Mouse (Mus musculus): ENCODE measurements around the gene Dhx32. TPM values are rescaled to one million over a fixed set of nuclear protein-coding genes. Genes with fewer than 3 reads are reported as not detected.

The Dhx32 gene
- total and polyA plus RNA-seq, 2 experiments from 2014 or later: 45.6 to 49.8 TPM

DNA sequence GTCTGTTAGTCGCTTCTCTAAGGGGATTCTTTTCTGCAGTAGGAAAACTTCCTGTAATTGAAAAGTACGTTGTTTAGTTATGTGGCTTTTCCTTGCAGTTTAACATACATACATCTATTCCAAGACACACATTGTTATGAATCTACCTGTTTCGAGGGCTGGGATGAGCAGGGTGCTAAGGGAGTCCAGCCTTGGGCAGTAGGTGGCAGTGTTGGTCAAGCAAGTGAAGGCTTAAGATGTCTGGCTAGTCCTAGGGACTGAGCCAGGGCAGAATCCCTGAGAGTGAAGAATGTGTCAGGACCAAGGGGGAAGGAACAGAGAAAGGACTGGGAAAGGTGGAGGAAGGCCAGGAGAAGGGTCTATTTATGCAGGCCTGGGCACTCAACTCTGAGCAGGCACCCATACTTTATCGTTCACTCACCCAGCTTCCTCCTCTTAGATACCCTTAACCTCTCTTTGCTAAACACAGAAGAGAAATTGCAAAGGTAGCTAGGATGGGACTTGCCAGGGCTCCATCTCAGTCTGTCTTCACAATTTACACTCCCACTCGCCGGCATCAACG, 23.2 kb upstream of the Dhx32 start:
- Histone ChIP-seq H3K4me1 (ENCODE audit: insufficient read depth, low read length) (no peaks in the 10 kb centered on the region), H3K9me3 (ENCODE audit: low read length) (no peaks in the 10 kb centered on the region), H3K36me3 (ENCODE audit: insufficient read depth, low read length) (no peaks in the 10 kb centered on the region), H3K4me3 (ENCODE audit: low read length) (no peak overlapping the region), H3K4me2 (ENCODE audit: low read depth, low read length) (no peak overlapping the region), H3K27ac (no peak overlapping the region), H3K9ac (replicated peaks; ENCODE audit: low read length) (no peak overlapping the region), H3K27me3 (ENCODE audit: insufficient read depth, low read length) (no peaks in the 10 kb centered on the region)
- DNase-seq (ENCODE audit: low spot score) (peak; percentile 88), ATAC-seq (peak; percentile 79; the same call in 1 of the 2 replicates)
- WGBS: 54% methylated on average over 7 of the region's 7 CpGs
- TF ChIP-seq CTCF (IDR thresholded peaks at IDR 0.05; ENCODE audit: low read depth): peak; percentile 92

DNA sequence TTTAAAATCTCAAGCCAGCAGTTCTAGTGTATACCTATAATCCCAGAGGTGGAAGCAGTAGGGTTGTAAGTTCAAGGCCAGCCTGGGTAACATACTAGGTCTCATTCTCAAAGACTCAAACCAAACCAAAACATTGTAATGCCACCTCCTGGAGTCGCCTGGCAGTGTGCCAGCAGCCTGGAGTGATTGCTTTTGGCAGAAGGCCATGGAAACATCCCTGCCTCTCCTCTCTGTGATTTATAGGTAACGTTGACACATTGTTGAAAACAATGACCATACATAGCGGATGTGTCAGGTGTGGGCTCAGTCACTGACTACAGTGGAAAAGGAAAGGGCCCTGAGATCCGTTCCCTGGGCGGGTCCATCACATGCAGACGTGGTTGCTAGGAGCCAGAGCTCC, 19.3 kb upstream of the Dhx32 start:
- H3K4me3 ChIP-seq (ENCODE audit: low read length): no peak overlapping the region
- H3K4me2 ChIP-seq (ENCODE audit: low read depth, low read length): no peak overlapping the region
- no peak overlapping the region for H3K9ac ChIP-seq (replicated peaks; ENCODE audit: low read length)
- H3K27ac ChIP-seq: no peak overlapping the region
- H3K4me1 ChIP-seq (ENCODE audit: insufficient read depth, low read length): no peaks in the 10 kb centered on the region
- H3K27me3 ChIP-seq (ENCODE audit: insufficient read depth, low read length): no peaks in the 10 kb centered on the region
- TF ChIP-seq CTCF (IDR thresholded peaks at IDR 0.05; ENCODE audit: low read depth): no peak
- peak; percentile 23 for DNase-seq (ENCODE audit: low spot score)
- no peaks in the 10 kb centered on the region for H3K9me3 ChIP-seq (ENCODE audit: low read length)
- no peaks in the 10 kb centered on the region for H3K36me3 ChIP-seq (ENCODE audit: insufficient read depth, low read length)
- WGBS: 47% methylated on average over 6 of the region's 6 CpGs
- no peak for ATAC-seq

GRCm38 (mm10) chr7:133799928-133800327, 17.4 kb upstream of the Dhx32 start:
- WGBS: 82% methylated on average over 5 of the region's 5 CpGs

DNA sequence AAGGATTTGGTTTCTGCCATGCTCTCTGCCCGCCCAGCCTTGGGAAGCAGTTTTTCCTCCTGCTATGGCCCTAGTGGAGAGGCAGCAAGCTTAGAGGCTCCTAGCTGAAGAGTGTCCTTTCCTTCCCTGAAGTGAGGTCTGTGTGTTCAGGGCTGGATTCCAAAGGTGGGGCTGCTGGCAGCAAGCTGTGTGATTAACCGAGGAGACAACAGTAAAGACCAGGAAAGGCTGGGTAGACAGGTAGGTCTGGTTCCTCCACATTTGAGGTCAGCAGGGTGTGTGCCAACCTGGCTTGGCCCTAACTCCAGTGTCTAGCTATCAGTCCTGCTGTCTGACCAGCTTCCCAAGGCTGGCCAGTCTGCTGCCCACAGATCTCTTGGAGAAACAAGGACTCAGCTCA, 12.2 kb upstream of the Dhx32 start:
- H3K36me3 ChIP-seq (ENCODE audit: insufficient read depth, low read length): no peaks in the 10 kb centered on the region
- no peak overlapping the region for H3K27ac ChIP-seq
- no peaks in the 10 kb centered on the region for H3K27me3 ChIP-seq (ENCODE audit: insufficient read depth, low read length)
- no peak for DNase-seq (ENCODE audit: low spot score)
- H3K9ac ChIP-seq (replicated peaks; ENCODE audit: low read length): no peak overlapping the region
- no peak for ATAC-seq
- H3K9me3 ChIP-seq (ENCODE audit: low read length): no peaks in the 10 kb centered on the region
- WGBS: 87% methylated on average over 2 of the region's 2 CpGs
- no peaks in the 10 kb centered on the region for H3K4me1 ChIP-seq (ENCODE audit: insufficient read depth, low read length)
- H3K4me2 ChIP-seq (ENCODE audit: low read depth, low read length): no peak overlapping the region
- TF ChIP-seq CTCF (IDR thresholded peaks at IDR 0.05; ENCODE audit: low read depth): no peak
- no peak overlapping the region for H3K4me3 ChIP-seq (ENCODE audit: low read length)

More at GRCm38 (mm10) chr7:133799928-133800327, 17.4 kb upstream of the Dhx32 start:
- Histone ChIP-seq H3K9ac (replicated peaks; ENCODE audit: low read length) (no peak overlapping the region), H3K27me3 (ENCODE audit: insufficient read depth, low read length) (no peaks in the 10 kb centered on the region), H3K9me3 (ENCODE audit: low read length) (no peaks in the 10 kb centered on the region), H3K4me2 (ENCODE audit: low read depth, low read length) (no peak overlapping the region), H3K4me3 (ENCODE audit: low read length) (no peak overlapping the region), H3K27ac (no peak overlapping the region), H3K36me3 (ENCODE audit: insufficient read depth, low read length) (no peaks in the 10 kb centered on the region), H3K4me1 (ENCODE audit: insufficient read depth, low read length) (no peaks in the 10 kb centered on the region)
- DNase-seq (ENCODE audit: low spot score) (no peak), ATAC-seq (no peak)
- no peak for TF ChIP-seq CTCF (IDR thresholded peaks at IDR 0.05; ENCODE audit: low read depth)

DNA sequence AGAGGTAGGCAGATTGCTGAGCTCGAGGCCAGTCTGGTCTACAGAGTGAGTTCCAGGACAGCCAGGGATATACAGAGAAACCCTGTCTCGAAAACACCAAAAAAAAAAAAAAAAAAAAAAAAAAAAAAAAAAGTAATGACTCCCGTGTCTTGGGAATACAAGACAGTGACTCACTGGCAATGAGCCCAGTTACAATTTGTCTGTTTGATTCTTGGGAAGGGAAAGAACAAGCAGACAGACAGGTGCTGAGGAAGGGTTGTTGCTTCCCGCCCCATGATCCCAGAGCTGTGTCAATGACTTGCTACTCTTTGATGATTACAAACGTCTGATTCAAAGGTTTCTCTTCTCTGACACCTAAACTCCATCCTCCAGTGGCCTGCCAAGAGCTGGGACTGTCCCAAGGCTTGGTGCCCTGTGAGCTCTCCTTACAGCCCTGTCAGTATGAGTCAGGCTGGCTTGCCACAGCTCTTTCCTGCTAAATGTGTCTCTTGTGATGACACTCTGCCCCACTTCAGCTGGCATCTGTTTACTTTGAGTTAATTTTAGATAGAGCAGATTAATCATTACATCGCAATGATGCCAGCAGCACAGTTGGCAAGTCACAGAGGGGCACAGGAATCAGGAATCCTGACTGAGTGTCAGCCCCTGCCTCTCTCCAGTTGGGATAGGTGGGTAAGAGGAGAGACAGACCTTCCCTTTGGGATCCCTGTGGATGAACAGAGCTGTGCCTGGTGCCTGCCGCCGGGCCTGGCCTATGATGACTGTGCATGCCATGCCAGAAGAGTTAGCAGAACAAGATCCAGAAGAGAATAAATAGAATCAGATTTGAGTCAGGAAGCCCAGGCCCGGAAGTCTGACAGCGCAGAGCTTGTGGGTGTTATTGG, 11.0 kb upstream of the Dhx32 start:
- H3K36me3 ChIP-seq (ENCODE audit: insufficient read depth, low read length): no peaks in the 10 kb centered on the region
- DNase-seq (ENCODE audit: low spot score): peak; percentile 65
- WGBS: 46% methylated on average over 10 of the region's 10 CpGs
- ATAC-seq: no peak
- no peaks in the 10 kb centered on the region for H3K4me1 ChIP-seq (ENCODE audit: insufficient read depth, low read length)
- H3K27ac ChIP-seq: no peak overlapping the region
- no peaks in the 10 kb centered on the region for H3K9me3 ChIP-seq (ENCODE audit: low read length)
- no peak overlapping the region for H3K4me3 ChIP-seq (ENCODE audit: low read length)
- no peak for TF ChIP-seq CTCF (IDR thresholded peaks at IDR 0.05; ENCODE audit: low read depth)
- no peaks in the 10 kb centered on the region for H3K27me3 ChIP-seq (ENCODE audit: insufficient read depth, low read length)
- H3K4me2 ChIP-seq (ENCODE audit: low read depth, low read length): no peak overlapping the region
- H3K9ac ChIP-seq (replicated peaks; ENCODE audit: low read length): no peak overlapping the region

- 38% methylated on average over 1 of the region's 1 CpGs for WGBS
- no peak overlapping the region for H3K9ac ChIP-seq (replicated peaks; ENCODE audit: low read length)
Measured at GRCm38 (mm10) chr7:133792771-133793170, 10.2 kb upstream of the Dhx32 start.

More at GRCm38 (mm10) chr7:133792771-133793170, 10.2 kb upstream of the Dhx32 start:
- no peak for TF ChIP-seq CTCF (IDR thresholded peaks at IDR 0.05; ENCODE audit: low read depth)
- Histone ChIP-seq H3K36me3 (ENCODE audit: insufficient read depth, low read length) (no peaks in the 10 kb centered on the region), H3K4me2 (ENCODE audit: low read depth, low read length) (no peak overlapping the region), H3K27me3 (ENCODE audit: insufficient read depth, low read length) (no peaks in the 10 kb centered on the region), H3K4me1 (ENCODE audit: insufficient read depth, low read length) (no peaks in the 10 kb centered on the region), H3K9me3 (ENCODE audit: low read length) (no peaks in the 10 kb centered on the region), H3K27ac (no peak overlapping the region), H3K4me3 (ENCODE audit: low read length) (no peak overlapping the region)
- ATAC-seq: no peak
- no peak for DNase-seq (ENCODE audit: low spot score)
